Mouse (Mus musculus) cerebellum, adult 2 months (tissue): ENCODE measurements around the gene Pcolce.

Experiments used
- CTCF ChIP-seq: fragments of 200-500 bp; IDR thresholded peaks from 2 replicates; pipeline ENCODE4 v1.5.1; 2011; ENCODE audit warnings: low read depth, mild to moderate bottlenecking, control low read depth, low read length, moderate library complexity, borderline replicate concordance; ENCODE audit not compliant: insufficient read depth
- POLR2A ChIP-seq: fragments of 200-500 bp; IDR thresholded peaks from 2 replicates; pipeline ENCODE4 v1.6.1; 2011; ENCODE audit warnings: low read length, control low read depth, borderline replicate concordance; ENCODE audit not compliant: insufficient read depth

GRCm38 (mm10) chr5:137645091-137645651 lies 31.6 kb upstream of the Pcolce start:
- TF ChIP-seq CTCF, result no peak
- no peak for TF ChIP-seq POLR2A
